Mouse (Mus musculus): ENCODE data around the gene Hapln4. TPM values are rescaled to one million over a fixed set of nuclear protein-coding genes. Genes with fewer than 3 reads are reported as not detected.
"Not testable (repeated sequence)": the region's sequence is repeated elsewhere in the genome, so short reads cannot be mapped to it uniquely, and the experiment has no call there.

Hapln4 gene
- 0.21 and 0.27 TPM in 2 replicates for polyA plus RNA-seq (2014; fragmentation: Nextera tagmentation; extraction: Ambion mirVana)

- H3K9me3 ChIP-seq (ENCODE audit: control insufficient read depth, low read length), result no peaks in the 10 kb centered on the region
- no peaks in the 10 kb centered on the region for H3K36me3 ChIP-seq (ENCODE audit: control insufficient read depth, insufficient read depth, low read length)
- ATAC-seq (ENCODE audit: insufficient read depth, low FRiP score, low TSS enrichment) (no peak), DNase-seq (ENCODE audit: low spot score) (peak; percentile 79)
- peak within 1 kb of the TSS; percentile 62 for H3K4me2 ChIP-seq (ENCODE audit: low read depth)
- peak within 1 kb of the TSS; percentile 35 for H3K4me3 ChIP-seq (ENCODE audit: low read depth, low read length)
- H3K4me1 ChIP-seq (ENCODE audit: control insufficient read depth, insufficient read depth, low read length), result peaks cover 13% of the 10 kb centered on the region
- peaks cover 58% of the 10 kb centered on the region for H3K27me3 ChIP-seq (ENCODE audit: control insufficient read depth, insufficient read depth, low read length)
- H3K27ac ChIP-seq (ENCODE audit: low read depth, low read length), result no peak within 1 kb of the TSS
- H3K9ac ChIP-seq (ENCODE audit: low read length), result peak within 1 kb of the TSS; percentile 18; the same call in 1 of the 2 replicates
- 0% methylated on average over 26 of the region's 26 CpGs for WGBS
These were observed at the start of gene Hapln4 for GRCm38 (mm10) chr8:70083285-70083684. Gene Hapln4, plus strand, starts transcription at chr8:70083457.

GRCm38 (mm10) chr8:70037994-70038393 is 45.3 kb upstream of the Hapln4 start:
- no peak overlapping the region for H3K4me2 ChIP-seq (ENCODE audit: low read depth)
- no peaks in the 10 kb centered on the region for H3K9me3 ChIP-seq (ENCODE audit: control insufficient read depth, low read length)
- no peaks in the 10 kb centered on the region for H3K27me3 ChIP-seq (ENCODE audit: control insufficient read depth, insufficient read depth, low read length)
- no peak for DNase-seq (ENCODE audit: low spot score)
- no peak overlapping the region for H3K27ac ChIP-seq (ENCODE audit: low read depth, low read length)
- H3K4me3 ChIP-seq (ENCODE audit: low read depth, low read length), result no peak overlapping the region
- peaks cover 12% of the 10 kb centered on the region; the same call in 1 of the 2 replicates for H3K4me1 ChIP-seq (ENCODE audit: control insufficient read depth, insufficient read depth, low read length)
- H3K9ac ChIP-seq (ENCODE audit: low read length), result no peak overlapping the region
- 94% methylated on average over 1 of the region's 1 CpGs for WGBS
- no peak for ATAC-seq (ENCODE audit: insufficient read depth, low FRiP score, low TSS enrichment)
- H3K36me3 ChIP-seq (ENCODE audit: control insufficient read depth, insufficient read depth, low read length), result no peaks in the 10 kb centered on the region

- Histone ChIP-seq H3K9ac (ENCODE audit: low read length) (peak overlapping the region; percentile 85), H3K27ac (ENCODE audit: low read depth, low read length) (0 out of 2 replicates have a peak overlapping the region, but pooled peaks have one; percentile 45), H3K4me2 (ENCODE audit: low read depth) (peak overlapping the region; percentile 89), H3K4me3 (ENCODE audit: low read depth, low read length) (peak overlapping the region; percentile 92), H3K9me3 (ENCODE audit: control insufficient read depth, low read length) (no peaks in the 10 kb centered on the region), H3K27me3 (ENCODE audit: control insufficient read depth, insufficient read depth, low read length) (no peaks in the 10 kb centered on the region), H3K4me1 (ENCODE audit: control insufficient read depth, insufficient read depth, low read length) (peaks cover 19% of the 10 kb centered on the region), H3K36me3 (ENCODE audit: control insufficient read depth, insufficient read depth, low read length) (no peaks in the 10 kb centered on the region)
- 2% methylated on average over 44 of the region's 47 CpGs for WGBS
- ATAC-seq (ENCODE audit: insufficient read depth, low FRiP score, low TSS enrichment) (peak; percentile 24; the same call in 1 of the 2 replicates), DNase-seq (ENCODE audit: low spot score) (no peak)
These were observed 41.2 kb upstream of the Hapln4 start for GRCm38 (mm10) chr8:70041885-70042546.

DNA sequence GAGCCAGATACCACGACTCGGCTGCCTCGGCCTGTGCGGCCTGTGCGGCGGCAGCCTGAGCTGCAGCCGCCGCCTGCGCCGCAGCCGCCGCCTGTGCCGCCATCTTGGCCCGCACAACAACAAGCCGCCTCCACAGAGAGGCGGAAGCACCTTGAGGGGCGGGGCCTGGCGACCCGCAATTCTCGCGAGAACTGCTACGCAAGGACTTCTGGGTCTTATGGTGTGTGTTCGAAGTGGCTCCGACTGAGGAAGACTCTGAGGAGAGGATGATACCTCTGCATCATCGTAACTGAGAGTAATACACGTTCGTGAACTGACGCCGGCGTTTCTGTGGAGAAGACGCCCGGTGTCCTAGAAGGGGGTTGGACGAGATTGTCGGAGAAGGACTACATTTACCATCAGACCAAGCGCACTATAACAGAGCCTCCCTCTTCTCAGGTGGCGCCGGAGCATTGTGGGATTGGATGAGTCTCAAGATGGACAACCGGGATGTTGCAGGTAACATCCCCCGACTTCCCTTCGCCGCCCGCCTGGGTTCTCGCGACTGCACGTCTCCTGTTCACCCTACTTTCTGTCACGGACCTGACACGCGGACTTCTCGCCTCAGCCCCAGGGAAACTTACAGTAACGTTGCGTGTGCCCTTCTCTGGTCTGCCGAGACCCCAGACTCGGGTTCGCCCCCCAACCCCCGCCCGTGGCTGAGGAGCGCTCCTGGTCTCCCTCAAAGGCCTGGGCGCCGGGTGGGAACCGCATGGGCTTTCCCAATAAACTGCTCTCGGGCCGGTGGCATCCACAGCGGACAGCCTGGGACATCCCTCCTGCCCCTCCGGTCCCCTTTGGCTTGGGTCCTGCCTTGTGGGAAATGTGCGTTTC is 40.4 kb upstream of the Hapln4 start, which contains the start of the genes Mau2 and Sugp1:
Gene Mau2 (minus strand): TSS at position 152 of the 873 bp plus-strand sequence.
Gene Sugp1 (plus strand): TSS at position 231 of the 873 bp plus-strand sequence.
- Histone ChIP-seq H3K27ac (ENCODE audit: low read depth, low read length) (peak within 1 kb of the TSS; percentile 45; the same call in 1 of the 2 replicates), H3K36me3 (ENCODE audit: control insufficient read depth, insufficient read depth, low read length) (no peaks in the 10 kb centered on the region), H3K27me3 (ENCODE audit: control insufficient read depth, insufficient read depth, low read length) (no peaks in the 10 kb centered on the region), H3K4me2 (ENCODE audit: low read depth) (peak within 1 kb of the TSS; percentile 91), H3K9ac (ENCODE audit: low read length) (peak within 1 kb of the TSS; percentile 85), H3K9me3 (ENCODE audit: control insufficient read depth, low read length) (no peaks in the 10 kb centered on the region), H3K4me3 (ENCODE audit: low read depth, low read length) (peak within 1 kb of the TSS; percentile 92), H3K4me1 (ENCODE audit: control insufficient read depth, insufficient read depth, low read length) (peaks cover 19% of the 10 kb centered on the region)
- peak; percentile 97 for ATAC-seq (ENCODE audit: insufficient read depth, low FRiP score, low TSS enrichment)
- under 1% methylated on average over 65 of the region's 65 CpGs for WGBS
- peak; percentile 97 for DNase-seq (ENCODE audit: low spot score)

GRCm38 (mm10) chr8:70043996-70044395 is 39.3 kb upstream of the Hapln4 start:
- WGBS, result 88% methylated on average over 5 of the region's 5 CpGs
- Histone ChIP-seq H3K9ac (ENCODE audit: low read length) (no peak overlapping the region), H3K36me3 (ENCODE audit: control insufficient read depth, insufficient read depth, low read length) (no peaks in the 10 kb centered on the region), H3K27me3 (ENCODE audit: control insufficient read depth, insufficient read depth, low read length) (no peaks in the 10 kb centered on the region), H3K27ac (ENCODE audit: low read depth, low read length) (no peak overlapping the region), H3K4me3 (ENCODE audit: low read depth, low read length) (peak overlapping the region; percentile 92), H3K9me3 (ENCODE audit: control insufficient read depth, low read length) (no peaks in the 10 kb centered on the region), H3K4me1 (ENCODE audit: control insufficient read depth, insufficient read depth, low read length) (peaks cover 19% of the 10 kb centered on the region), H3K4me2 (ENCODE audit: low read depth) (peak overlapping the region; percentile 91)
- no peak for ATAC-seq (ENCODE audit: insufficient read depth, low FRiP score, low TSS enrichment)
- DNase-seq (ENCODE audit: low spot score), result no peak

- H3K27me3 ChIP-seq (ENCODE audit: control insufficient read depth, insufficient read depth, low read length), result no peaks in the 10 kb centered on the region
- no peaks in the 10 kb centered on the region for H3K9me3 ChIP-seq (ENCODE audit: control insufficient read depth, low read length)
- ATAC-seq (ENCODE audit: insufficient read depth, low FRiP score, low TSS enrichment), result no peak
- H3K27ac ChIP-seq (ENCODE audit: low read depth, low read length), result no peak overlapping the region
- no peak overlapping the region for H3K4me2 ChIP-seq (ENCODE audit: low read depth)
- H3K36me3 ChIP-seq (ENCODE audit: control insufficient read depth, insufficient read depth, low read length), result peaks cover 12% of the 10 kb centered on the region
- H3K9ac ChIP-seq (ENCODE audit: low read length), result no peak overlapping the region
- no peaks in the 10 kb centered on the region for H3K4me1 ChIP-seq (ENCODE audit: control insufficient read depth, insufficient read depth, low read length)
- DNase-seq (ENCODE audit: low spot score), result no peak
- no peak overlapping the region for H3K4me3 ChIP-seq (ENCODE audit: low read depth, low read length)
These were observed 33.6 kb upstream of the Hapln4 start for GRCm38 (mm10) chr8:70049662-70050061.

GRCm38 (mm10) chr8:70050434-70050833 is 32.8 kb upstream of the Hapln4 start:
- 92% methylated on average over 5 of the region's 5 CpGs for WGBS
- not testable (repeated sequence) for H3K27me3 ChIP-seq (ENCODE audit: control insufficient read depth, insufficient read depth, low read length); H3K4me1 ChIP-seq (ENCODE audit: control insufficient read depth, insufficient read depth, low read length); DNase-seq (ENCODE audit: low spot score); H3K9ac ChIP-seq (ENCODE audit: low read length); H3K9me3 ChIP-seq (ENCODE audit: control insufficient read depth, low read length); H3K4me3 ChIP-seq (ENCODE audit: low read depth, low read length); ATAC-seq (ENCODE audit: insufficient read depth, low FRiP score, low TSS enrichment); H3K4me2 ChIP-seq (ENCODE audit: low read depth); H3K27ac ChIP-seq (ENCODE audit: low read depth, low read length)
- peaks cover 17% of the 10 kb centered on the region for H3K36me3 ChIP-seq (ENCODE audit: control insufficient read depth, insufficient read depth, low read length)

GRCm38 (mm10) chr8:70057721-70058120 is 25.5 kb upstream of the Hapln4 start:
- no peak overlapping the region for H3K4me2 ChIP-seq (ENCODE audit: low read depth)
- H3K27ac ChIP-seq (ENCODE audit: low read depth, low read length), result no peak overlapping the region
- no peak for ATAC-seq (ENCODE audit: insufficient read depth, low FRiP score, low TSS enrichment)
- H3K4me1 ChIP-seq (ENCODE audit: control insufficient read depth, insufficient read depth, low read length), result no peaks in the 10 kb centered on the region
- DNase-seq (ENCODE audit: low spot score), result no peak
- no peak overlapping the region for H3K9ac ChIP-seq (ENCODE audit: low read length)
- H3K27me3 ChIP-seq (ENCODE audit: control insufficient read depth, insufficient read depth, low read length), result no peaks in the 10 kb centered on the region
- H3K36me3 ChIP-seq (ENCODE audit: control insufficient read depth, insufficient read depth, low read length), result peaks cover 24% of the 10 kb centered on the region
- H3K4me3 ChIP-seq (ENCODE audit: low read depth, low read length), result no peak overlapping the region
- 85% methylated on average over 1 of the region's 1 CpGs for WGBS
- no peaks in the 10 kb centered on the region for H3K9me3 ChIP-seq (ENCODE audit: control insufficient read depth, low read length)

Measured in neural tube, embryonic 11.5 days (tissue).